Mouse (Mus musculus) brain, embryonic 14.5 days (tissue): ENCODE data around the gene Cwc22.

ENCODE experiments used
- CTCF ChIP-seq: fragments of 200-500 bp; IDR thresholded peaks from 2 replicates; pipeline ENCODE4 v1.5.1; 2012; ENCODE audit warnings: inconsistent platforms, mild to moderate bottlenecking, moderate library complexity, borderline replicate concordance; ENCODE audit not compliant: insufficient read depth, insufficient read length; ENCODE audit errors: extremely low read depth
- POLR2A ChIP-seq: fragments of 200-500 bp; IDR thresholded peaks from 2 replicates; pipeline ENCODE4 v1.6.1; 2012; ENCODE audit warnings: mild to moderate bottlenecking, inconsistent platforms, borderline replicate concordance; ENCODE audit not compliant: poor library complexity, insufficient read depth, insufficient read length, severe bottlenecking; ENCODE audit errors: extremely low read depth

DNA sequence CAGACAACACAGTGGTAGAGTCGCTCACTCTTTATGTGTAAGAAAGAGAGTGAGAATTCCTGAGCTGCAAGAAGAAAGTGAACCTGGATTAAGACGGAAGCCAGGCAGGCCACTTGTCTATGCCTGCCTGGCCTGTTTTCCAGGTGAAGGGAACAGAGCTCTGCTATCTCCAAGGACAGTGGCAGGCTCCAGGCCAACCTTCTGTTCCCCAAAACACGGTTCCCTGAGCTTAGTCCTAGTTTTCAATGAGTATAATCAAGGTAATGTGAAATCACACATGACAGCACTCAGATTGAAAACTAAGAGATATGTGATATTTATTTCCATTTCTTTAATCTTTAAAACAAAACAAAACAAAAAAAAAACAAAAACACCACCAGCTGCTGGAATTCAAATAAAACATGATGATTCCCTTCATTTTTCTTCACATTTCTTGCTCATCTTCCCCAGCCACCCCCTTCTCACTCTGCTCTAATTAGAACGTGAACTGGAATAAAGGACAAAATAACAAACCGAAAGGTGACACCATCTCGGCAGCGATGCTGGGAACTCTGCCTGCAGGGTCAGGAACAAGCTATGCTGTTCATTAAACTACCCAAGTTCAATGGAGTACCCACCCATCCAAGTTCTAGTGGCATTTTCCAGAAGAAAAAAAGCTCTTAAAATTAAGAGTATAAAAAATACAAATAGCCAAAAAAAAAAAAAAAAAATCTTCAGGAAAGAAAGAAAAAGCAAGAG is 20.8 kb downstream of the Cwc22 start:
- TF ChIP-seq CTCF (no peak), POLR2A (no peak)
